Mouse (Mus musculus) heart, embryonic 15.5 days (tissue): ENCODE results near the gene Dnajc9. TPM values are rescaled to one million over a fixed set of nuclear protein-coding genes. Genes with fewer than 3 reads are reported as not detected.

Experiments used
- ATAC-seq: fragments of 200-750 bp; cut with Nextera tagmentation; replicated peaks from 2 replicates; pipeline ENCODE4 v1.8.0; 2017; ENCODE audit warnings: low read depth, moderate TSS enrichment; ENCODE audit not compliant: insufficient number of reproducible peaks, insufficient read depth, low FRiP score
- H3K27ac ChIP-seq: fragments of 300-500 bp; sonication (generic); 2 replicates; pipeline ENCODE4 v1.5.1; 2015; ENCODE audit warnings: mild to moderate bottlenecking, inconsistent platforms
- H3K27me3 ChIP-seq: fragments of 300-500 bp; sonication (generic); 2 replicates; pipeline ENCODE4 v1.6.1; 2015; ENCODE audit warnings: inconsistent platforms
- H3K36me3 ChIP-seq: fragments of 300-500 bp; sonication (generic); 2 replicates; pipeline ENCODE4 v1.6.1; 2015; ENCODE audit warnings: mild to moderate bottlenecking, inconsistent platforms
- H3K4me1 ChIP-seq: fragments of 300-500 bp; sonication (generic); replicated peaks from 2 replicates; pipeline ENCODE4 v1.6.1; 2015; ENCODE audit warnings: inconsistent platforms
- H3K4me2 ChIP-seq: fragments of 300-500 bp; sonication (generic); 2 replicates; pipeline ENCODE4 v1.6.1; 2015; ENCODE audit warnings: inconsistent platforms, mild to moderate bottlenecking, moderate library complexity
- H3K4me3 ChIP-seq: fragments of 300-500 bp; sonication (generic); 2 replicates; pipeline ENCODE4 v1.5.1; 2015; ENCODE audit warnings: mild to moderate bottlenecking, inconsistent platforms
- H3K9ac ChIP-seq: fragments of 300-500 bp; sonication (generic); 2 replicates; pipeline ENCODE4 v1.6.1; 2015; ENCODE audit warnings: mild to moderate bottlenecking, inconsistent platforms
- H3K9me3 ChIP-seq: fragments of 300-500 bp; sonication (generic); replicated peaks from 2 replicates; pipeline ENCODE4 v1.6.1; 2016; ENCODE audit warnings: inconsistent platforms
- WGBS: fragments of 180-500 bp; shearing (Covaris S2); methylation state at CpG from one replicate; pipeline ENCODE4 v1.1.7; 2015; ENCODE audit warnings: mixed read lengths; 5-methylcytosine and 5-hydroxymethylcytosine counted together
- polyA plus RNA-seq: library from polyadenylated mRNA; unstranded; fragments of >200 nt; fragmentation: Nextera tagmentation; extraction: Ambion mirVana; gene quantifications from 2 replicates; pipeline ENCODE4 v1.2.1, GENCODE M21; 2015

Gene Dnajc9
- polyA plus RNA-seq = 89.5 and 99.0 TPM in 2 replicates

DNA sequence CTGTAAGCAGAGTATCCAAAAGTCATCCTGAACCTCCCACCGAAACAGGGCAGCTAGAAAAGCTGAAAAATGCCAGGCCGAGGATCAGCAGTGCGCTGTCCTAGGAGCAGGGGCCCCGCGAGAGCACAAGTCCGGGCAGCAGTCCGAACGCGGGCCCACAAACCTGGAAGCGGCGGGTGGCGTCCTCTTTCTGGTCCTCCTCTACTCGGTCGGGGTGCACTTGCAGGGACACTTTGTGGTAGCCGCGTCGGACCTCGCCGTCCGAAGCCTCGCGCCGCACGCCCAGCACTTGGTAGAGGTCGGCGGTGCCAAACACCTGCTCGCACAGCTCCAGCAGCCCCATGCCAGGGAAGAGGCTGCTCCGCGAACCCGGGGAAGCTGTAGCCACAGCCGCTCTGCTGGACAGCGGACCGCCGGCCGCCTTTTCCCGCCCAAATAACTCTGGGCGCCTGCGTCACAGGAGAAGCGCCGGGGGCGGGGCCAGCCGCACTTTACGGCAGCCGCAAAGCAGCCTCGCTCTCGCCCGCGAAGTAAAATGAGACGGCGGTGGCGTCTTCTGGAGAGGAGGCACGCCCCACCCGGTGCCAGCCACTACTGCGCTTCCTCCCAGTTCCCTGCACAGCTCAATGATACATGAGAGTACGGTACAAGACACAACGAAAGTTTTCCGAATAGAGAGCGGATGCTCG is at the start of gene Dnajc9:
Gene Dnajc9, minus strand, starts transcription at position 470 of the 689 bp plus-strand sequence.
- H3K4me1 ChIP-seq = peaks cover 32% of the 10 kb centered on the region
- H3K27ac ChIP-seq = peak within 1 kb of the TSS; percentile 78
- H3K27me3 ChIP-seq = no peaks in the 10 kb centered on the region
- H3K9ac ChIP-seq = peak within 1 kb of the TSS; percentile 74
- H3K36me3 ChIP-seq = peaks cover 37% of the 10 kb centered on the region
- H3K9me3 ChIP-seq = no peaks in the 10 kb centered on the region
- under 1% methylated on average over 59 of the region's 59 CpGs for WGBS
- peak; percentile 64 for ATAC-seq
- H3K4me3 ChIP-seq = peak within 1 kb of the TSS; percentile 74
- H3K4me2 ChIP-seq = peak within 1 kb of the TSS; percentile 89

GRCm38 (mm10) chr14:20436976-20437375 is 48.3 kb upstream of the Dnajc9 start:
- no peak for ATAC-seq
- Histone ChIP-seq H3K9me3 (no peaks in the 10 kb centered on the region), H3K27ac (no peak overlapping the region), H3K4me2 (no peak overlapping the region), H3K27me3 (no peaks in the 10 kb centered on the region), H3K36me3 (no peaks in the 10 kb centered on the region), H3K4me3 (no peak overlapping the region), H3K4me1 (no peaks in the 10 kb centered on the region), H3K9ac (no peak overlapping the region)
- WGBS = 65% methylated on average over 6 of the region's 6 CpGs

GRCm38 (mm10) chr14:20432420-20432819 is 43.7 kb upstream of the Dnajc9 start:
- H3K4me1 ChIP-seq = no peaks in the 10 kb centered on the region
- no peak overlapping the region for H3K4me3 ChIP-seq
- WGBS = 81% methylated on average over 4 of the region's 4 CpGs
- no peak for ATAC-seq
- H3K36me3 ChIP-seq = no peaks in the 10 kb centered on the region
- no peak overlapping the region for H3K27ac ChIP-seq
- H3K4me2 ChIP-seq = no peak overlapping the region
- no peaks in the 10 kb centered on the region for H3K27me3 ChIP-seq
- H3K9ac ChIP-seq = no peak overlapping the region
- no peaks in the 10 kb centered on the region for H3K9me3 ChIP-seq

GRCm38 (mm10) chr14:20431726-20432125 is 43.0 kb upstream of the Dnajc9 start:
- Histone ChIP-seq H3K4me3 (no peak overlapping the region), H3K4me2 (no peak overlapping the region), H3K9ac (no peak overlapping the region), H3K36me3 (no peaks in the 10 kb centered on the region), H3K9me3 (no peaks in the 10 kb centered on the region), H3K27me3 (no peaks in the 10 kb centered on the region), H3K4me1 (no peaks in the 10 kb centered on the region), H3K27ac (no peak overlapping the region)
- ATAC-seq = no peak
- 62% methylated on average over 6 of the region's 6 CpGs for WGBS

DNA sequence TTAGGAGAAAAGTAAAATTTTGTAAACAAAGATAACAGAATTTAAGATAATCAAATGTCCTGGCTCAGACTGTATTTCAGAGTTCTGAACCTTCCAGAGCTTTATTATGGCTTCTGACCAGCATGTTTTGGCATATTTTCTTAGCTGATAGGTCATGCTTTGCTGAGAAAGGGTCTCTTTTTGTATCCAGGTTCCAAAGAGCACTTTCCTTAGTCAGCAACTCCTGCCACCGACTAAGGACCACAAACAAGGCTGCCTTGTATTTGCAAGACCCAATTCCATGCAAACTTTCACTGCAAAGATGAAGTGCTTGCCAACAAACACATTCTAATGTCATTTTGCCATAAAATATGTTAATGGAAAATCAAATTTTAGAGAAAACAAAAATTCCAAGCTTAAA is 41.1 kb upstream of the Dnajc9 start:
- Histone ChIP-seq H3K9me3 (no peaks in the 10 kb centered on the region), H3K4me1 (no peaks in the 10 kb centered on the region), H3K4me3 (no peak overlapping the region), H3K36me3 (no peaks in the 10 kb centered on the region), H3K4me2 (no peak overlapping the region), H3K9ac (no peak overlapping the region), H3K27me3 (no peaks in the 10 kb centered on the region), H3K27ac (no peak overlapping the region)
- no peak for ATAC-seq
- 47% methylated on average over 1 of the region's 1 CpGs for WGBS

GRCm38 (mm10) chr14:20428593-20428992 is 39.9 kb upstream of the Dnajc9 start:
- no peak overlapping the region for H3K4me2 ChIP-seq
- H3K27ac ChIP-seq = no peak overlapping the region
- no peaks in the 10 kb centered on the region for H3K9me3 ChIP-seq
- no peak for ATAC-seq
- no peaks in the 10 kb centered on the region for H3K36me3 ChIP-seq
- no peak overlapping the region for H3K4me3 ChIP-seq
- WGBS = 38% methylated on average over 1 of the region's 1 CpGs
- H3K4me1 ChIP-seq = no peaks in the 10 kb centered on the region
- no peaks in the 10 kb centered on the region for H3K27me3 ChIP-seq
- H3K9ac ChIP-seq = no peak overlapping the region

DNA sequence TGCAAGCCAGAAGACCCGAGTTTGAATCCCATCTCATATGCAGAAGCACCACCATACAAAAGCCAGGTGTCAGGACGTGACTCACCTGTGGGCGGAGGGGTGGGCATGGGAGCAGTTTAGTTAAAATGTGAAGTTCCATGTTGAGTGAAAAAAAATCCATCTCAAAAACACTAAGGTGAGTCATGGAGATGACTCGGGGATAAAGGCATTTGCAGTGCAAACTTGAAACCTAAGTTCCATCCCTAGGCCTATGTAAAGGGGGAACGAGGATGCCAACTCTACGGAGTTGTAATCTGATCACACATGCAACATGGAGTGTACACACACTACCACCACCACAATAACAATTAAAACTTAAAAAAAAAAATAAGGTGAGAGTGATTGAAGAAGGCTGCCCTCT is 34.3 kb upstream of the Dnajc9 start:
- ATAC-seq = no peak
- Histone ChIP-seq H3K27ac (no peak overlapping the region), H3K9ac (no peak overlapping the region), H3K9me3 (no peaks in the 10 kb centered on the region), H3K27me3 (no peaks in the 10 kb centered on the region), H3K4me2 (no peak overlapping the region), H3K36me3 (no peaks in the 10 kb centered on the region), H3K4me1 (0 out of 2 replicates have a peak, but pooled peaks cover 3% of the 10 kb centered on the region), H3K4me3 (no peak overlapping the region)
- WGBS = 86% methylated on average over 6 of the region's 6 CpGs

DNA sequence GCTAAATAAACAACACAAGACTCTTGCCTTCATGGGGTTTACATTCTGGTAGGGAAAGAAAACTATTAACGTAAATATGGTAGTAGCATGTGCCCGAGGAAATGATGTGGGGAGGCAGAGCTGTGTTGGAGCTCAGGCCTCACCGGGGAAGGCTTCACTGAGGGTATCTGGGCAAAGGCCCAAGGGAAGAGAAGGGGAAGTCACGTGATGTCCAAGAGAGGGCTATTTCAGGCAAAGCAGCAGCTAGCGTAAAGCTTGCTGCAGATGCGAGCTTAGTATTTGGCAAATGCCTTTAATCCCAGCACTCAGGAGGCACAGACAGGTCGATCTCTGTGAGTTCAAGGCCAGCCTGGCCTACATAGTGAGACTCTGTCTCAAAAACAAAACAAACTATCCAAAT is 33.5 kb upstream of the Dnajc9 start:
- no peak overlapping the region for H3K9ac ChIP-seq
- H3K9me3 ChIP-seq = no peaks in the 10 kb centered on the region
- no peaks in the 10 kb centered on the region for H3K36me3 ChIP-seq
- no peaks in the 10 kb centered on the region for H3K27me3 ChIP-seq
- no peak overlapping the region for H3K27ac ChIP-seq
- H3K4me2 ChIP-seq = no peak overlapping the region
- no peak overlapping the region for H3K4me3 ChIP-seq
- no peak for ATAC-seq
- H3K4me1 ChIP-seq = 0 out of 2 replicates have a peak, but pooled peaks cover 3% of the 10 kb centered on the region
- WGBS = 41% methylated on average over 7 of the region's 7 CpGs

DNA sequence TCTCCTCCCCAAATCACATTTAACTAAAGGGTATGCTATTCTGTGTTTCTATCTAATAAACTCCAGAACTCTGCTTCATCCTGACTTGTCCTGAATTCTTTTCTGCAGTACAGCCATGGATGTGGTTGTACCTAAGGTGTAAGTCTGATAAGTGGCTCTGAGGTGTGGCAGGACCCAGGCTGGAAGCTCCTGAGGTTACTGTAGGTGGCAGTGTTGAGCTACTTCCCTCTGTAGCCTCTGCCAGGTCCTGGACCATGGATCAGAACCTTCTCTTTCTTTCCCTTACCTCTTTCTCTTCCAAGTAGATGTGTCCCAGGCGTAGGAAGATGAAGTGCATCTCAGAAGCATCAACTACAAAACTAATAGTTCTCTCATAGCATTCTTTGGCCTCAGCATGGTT is 11.4 kb upstream of the Dnajc9 start:
- no peaks in the 10 kb centered on the region for H3K9me3 ChIP-seq
- 38% methylated on average over 1 of the region's 1 CpGs for WGBS
- H3K9ac ChIP-seq = no peak overlapping the region
- ATAC-seq = no peak; the same call in 1 of the 2 replicates
- H3K27me3 ChIP-seq = no peaks in the 10 kb centered on the region
- H3K36me3 ChIP-seq = no peaks in the 10 kb centered on the region
- H3K27ac ChIP-seq = no peak overlapping the region
- H3K4me2 ChIP-seq = no peak overlapping the region
- H3K4me1 ChIP-seq = no peaks in the 10 kb centered on the region
- no peak overlapping the region for H3K4me3 ChIP-seq

DNA sequence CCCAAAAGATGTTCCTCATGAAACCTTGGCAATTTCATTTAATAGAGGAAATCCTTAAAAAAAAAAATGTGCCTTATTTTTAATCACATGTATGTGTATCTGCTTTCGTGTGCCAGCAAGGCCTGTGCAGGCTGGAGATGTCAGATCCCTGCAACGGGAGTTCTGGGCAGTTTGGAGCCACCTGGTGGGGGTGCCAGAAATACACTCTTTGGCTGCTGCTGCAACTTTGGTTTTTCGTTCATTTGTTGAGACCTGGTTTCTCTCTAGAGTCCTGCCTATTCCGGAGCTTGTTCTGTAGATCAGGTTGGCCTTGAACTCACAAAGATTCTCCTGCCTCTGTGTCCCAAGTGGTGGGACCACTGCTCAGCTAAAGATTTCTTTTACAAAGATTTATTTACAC is 10.2 kb upstream of the Dnajc9 start:
- H3K4me3 ChIP-seq = no peak overlapping the region
- H3K4me2 ChIP-seq = no peak overlapping the region
- no peak for ATAC-seq
- 33% methylated on average over 4 of the region's 4 CpGs for WGBS
- no peaks in the 10 kb centered on the region for H3K27me3 ChIP-seq
- H3K4me1 ChIP-seq = no peaks in the 10 kb centered on the region; the same call in 1 of the 2 replicates
- H3K36me3 ChIP-seq = no peaks in the 10 kb centered on the region
- H3K9me3 ChIP-seq = no peaks in the 10 kb centered on the region
- H3K27ac ChIP-seq = no peak overlapping the region
- H3K9ac ChIP-seq = no peak overlapping the region

DNA sequence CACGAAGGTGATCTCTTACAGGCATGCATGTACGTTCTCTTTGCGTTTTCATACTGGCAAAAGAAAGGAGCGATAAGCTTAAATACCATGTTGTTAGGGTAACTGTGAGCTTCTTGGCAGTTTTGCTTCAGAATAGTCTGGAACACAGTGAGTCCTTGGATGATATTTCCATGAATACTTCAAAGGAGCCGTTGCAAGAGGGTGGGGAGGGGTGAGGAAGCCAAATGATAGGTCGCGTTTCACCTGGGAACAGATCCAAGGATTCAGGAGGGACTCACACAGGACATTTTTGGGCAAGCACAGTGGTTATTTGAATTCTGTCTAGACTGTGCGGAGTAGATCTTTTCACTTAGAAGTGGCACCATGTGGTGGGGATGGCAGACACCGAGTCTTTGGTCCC is 8.5 kb upstream of the Dnajc9 start:
- no peaks in the 10 kb centered on the region; the same call in 1 of the 2 replicates for H3K4me1 ChIP-seq
- no peaks in the 10 kb centered on the region for H3K36me3 ChIP-seq
- no peak overlapping the region for H3K27ac ChIP-seq
- ATAC-seq = no peak
- no peak overlapping the region for H3K9ac ChIP-seq
- no peaks in the 10 kb centered on the region for H3K9me3 ChIP-seq
- H3K27me3 ChIP-seq = no peaks in the 10 kb centered on the region
- no peak overlapping the region for H3K4me2 ChIP-seq
- 75% methylated on average over 9 of the region's 9 CpGs for WGBS
- no peak overlapping the region for H3K4me3 ChIP-seq
